Mouse (Mus musculus) cerebellum, adult (tissue): ENCODE results near the gene Elovl5.
A peak's percentile ranks its signal among the peaks of the same experiment; 100 is the strongest.

Experiments used
- ATAC-seq: cut with Nextera tagmentation; 2 replicates; pipeline ENCODE4 v1.9.2; 2017; ENCODE audit warnings: mild to moderate bottlenecking, moderate library complexity, mixed read lengths; ENCODE audit not compliant: insufficient number of reproducible peaks, low FRiP score, low TSS enrichment

The Elovl5 gene

GRCm38 (mm10) chr9:77917074-77917621 lies at the start of gene Elovl5:
Elovl5 (plus strand) TSS chr9:77917364.
- ATAC-seq = peak; percentile 93

DNA sequence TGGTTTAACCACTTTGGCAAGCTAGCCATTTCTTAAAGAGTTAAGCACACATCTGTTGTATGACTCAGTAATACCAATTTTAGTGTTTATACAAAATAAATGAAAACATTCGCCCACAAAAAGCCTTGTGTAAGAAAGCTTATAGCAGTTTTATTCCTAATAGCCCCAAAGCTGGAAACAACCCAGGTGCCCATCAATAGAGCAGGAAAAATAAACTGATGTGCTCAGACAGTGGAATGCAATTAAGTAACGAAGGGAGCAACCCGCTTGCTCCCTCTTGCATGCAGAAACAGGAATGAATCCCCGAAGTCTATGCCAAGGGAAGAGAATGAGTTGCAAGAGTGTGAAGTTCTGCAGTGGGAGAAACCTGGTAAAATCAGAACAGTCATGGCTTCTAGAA lies 25.7 kb upstream of the Elovl5 start:
- ATAC-seq = no peak

DNA sequence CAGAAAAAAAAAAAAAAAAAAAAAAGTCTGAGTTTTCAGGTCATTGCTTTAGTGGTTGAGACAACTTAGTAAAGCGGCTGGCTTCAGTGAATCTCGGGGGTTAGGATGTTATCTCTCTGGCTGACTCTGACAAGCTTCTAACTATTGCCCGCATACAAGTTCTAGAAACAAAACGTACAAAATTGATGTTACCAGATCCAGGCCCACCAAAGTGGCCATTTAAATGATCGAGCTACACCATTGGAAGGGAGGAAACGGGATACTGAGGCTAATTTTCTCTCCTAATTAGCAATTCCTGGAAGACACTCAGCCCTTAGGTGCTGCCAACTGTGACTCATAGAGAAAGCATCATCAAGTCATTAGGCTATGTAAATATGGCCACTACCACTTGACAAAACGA lies 18.6 kb upstream of the Elovl5 start:
- no peak for ATAC-seq

DNA sequence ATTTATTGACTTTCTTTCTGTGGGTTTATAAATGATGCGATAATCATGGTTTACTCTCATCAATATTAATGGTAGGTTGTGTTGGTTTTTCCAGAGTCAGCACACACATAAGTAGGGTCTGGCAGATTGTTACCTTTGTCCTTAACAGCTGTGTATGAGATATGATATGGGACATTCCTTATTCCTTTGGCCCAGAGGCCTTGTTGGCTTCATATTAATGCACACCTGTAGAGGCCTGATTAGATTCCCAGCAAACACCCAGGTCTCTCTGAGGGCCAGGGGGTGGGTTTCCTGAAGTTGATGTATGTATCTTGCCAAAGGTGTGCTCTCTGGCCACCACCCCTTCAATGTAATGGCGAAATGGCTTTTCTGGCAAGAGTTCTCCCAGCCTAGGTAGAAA lies 13.0 kb upstream of the Elovl5 start:
- ATAC-seq = no peak

DNA sequence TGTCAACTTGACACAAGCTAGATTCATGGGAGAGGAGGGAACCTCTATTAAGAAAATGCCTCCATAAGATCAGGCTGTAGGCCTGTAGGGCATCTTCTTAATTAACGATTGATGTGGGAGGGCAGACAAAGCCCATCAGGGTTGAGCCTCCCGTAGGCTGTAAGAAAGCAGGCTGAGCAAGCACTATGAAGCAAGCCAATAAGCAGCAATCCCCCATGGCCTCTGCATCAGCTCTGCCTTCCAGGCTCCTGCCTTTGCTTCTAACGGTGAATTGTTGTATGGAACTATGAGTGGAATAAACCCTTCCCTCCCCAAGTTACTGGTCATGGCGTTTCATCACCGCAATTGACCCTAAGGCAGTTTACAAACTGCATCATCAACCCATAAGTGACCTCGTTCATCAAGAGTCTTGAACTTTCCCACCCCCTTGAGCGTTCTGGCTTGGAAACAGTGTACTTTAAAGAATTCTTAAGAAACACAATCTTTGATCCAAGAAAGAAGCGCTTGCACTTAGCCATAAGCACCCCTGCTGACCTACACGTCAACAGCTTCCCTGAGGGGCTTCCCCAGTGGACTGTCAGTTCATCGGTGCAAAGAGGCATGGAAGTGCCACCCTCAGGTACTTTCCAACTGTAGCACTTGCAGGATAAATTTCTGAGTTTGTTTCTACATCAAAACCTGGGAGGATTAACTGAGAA lies 7.4 kb upstream of the Elovl5 start:
- no peak for ATAC-seq

DNA sequence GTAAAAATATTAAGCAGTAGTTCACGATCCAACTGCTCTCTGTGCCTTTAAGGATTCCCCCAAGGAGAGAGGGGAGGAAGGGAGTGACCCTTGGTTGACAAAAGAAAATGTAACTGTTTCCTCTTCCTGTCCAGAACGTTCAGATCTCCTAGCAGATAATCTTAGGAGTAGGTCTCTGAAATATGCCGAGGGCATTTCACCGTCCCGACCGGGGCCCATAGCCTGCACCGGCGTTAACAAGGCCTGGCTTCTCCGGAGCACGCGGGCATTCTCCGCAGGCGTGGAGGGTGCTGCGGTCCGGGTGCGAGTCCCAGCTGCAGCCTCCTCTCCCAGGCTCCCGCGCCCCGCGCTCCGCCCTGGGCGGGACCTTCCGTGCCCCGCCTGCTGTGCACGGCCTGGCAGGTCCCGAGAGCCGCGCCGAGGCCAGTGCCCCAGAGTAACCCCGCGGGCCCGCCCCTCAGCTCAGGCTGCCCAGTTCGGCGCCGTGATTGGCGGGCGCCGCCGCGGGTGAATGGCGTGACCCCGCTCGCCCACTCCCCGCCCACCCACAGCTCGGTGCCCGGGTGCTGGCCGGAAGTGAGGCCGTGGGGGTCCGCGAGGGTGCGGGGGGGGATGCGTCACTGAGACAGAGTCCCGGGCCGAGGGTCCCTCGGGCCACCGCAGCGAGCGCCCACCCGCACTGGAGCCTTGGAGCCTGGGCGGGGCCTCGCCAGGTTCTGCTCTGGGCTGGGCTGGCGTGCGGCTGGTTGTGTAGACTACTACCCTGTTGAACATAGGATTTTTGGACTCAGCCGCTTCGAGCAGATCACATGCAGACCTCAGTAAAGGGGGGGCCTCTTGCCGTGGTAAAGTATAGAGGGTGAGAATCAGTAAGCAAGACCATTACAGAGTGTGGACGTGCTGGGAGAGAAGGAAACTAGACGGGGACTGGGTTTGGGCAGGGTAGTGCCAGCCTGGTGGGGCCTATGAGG lies 6.6 kb upstream of the Elovl5 start:
- ATAC-seq = peak; percentile 96

DNA sequence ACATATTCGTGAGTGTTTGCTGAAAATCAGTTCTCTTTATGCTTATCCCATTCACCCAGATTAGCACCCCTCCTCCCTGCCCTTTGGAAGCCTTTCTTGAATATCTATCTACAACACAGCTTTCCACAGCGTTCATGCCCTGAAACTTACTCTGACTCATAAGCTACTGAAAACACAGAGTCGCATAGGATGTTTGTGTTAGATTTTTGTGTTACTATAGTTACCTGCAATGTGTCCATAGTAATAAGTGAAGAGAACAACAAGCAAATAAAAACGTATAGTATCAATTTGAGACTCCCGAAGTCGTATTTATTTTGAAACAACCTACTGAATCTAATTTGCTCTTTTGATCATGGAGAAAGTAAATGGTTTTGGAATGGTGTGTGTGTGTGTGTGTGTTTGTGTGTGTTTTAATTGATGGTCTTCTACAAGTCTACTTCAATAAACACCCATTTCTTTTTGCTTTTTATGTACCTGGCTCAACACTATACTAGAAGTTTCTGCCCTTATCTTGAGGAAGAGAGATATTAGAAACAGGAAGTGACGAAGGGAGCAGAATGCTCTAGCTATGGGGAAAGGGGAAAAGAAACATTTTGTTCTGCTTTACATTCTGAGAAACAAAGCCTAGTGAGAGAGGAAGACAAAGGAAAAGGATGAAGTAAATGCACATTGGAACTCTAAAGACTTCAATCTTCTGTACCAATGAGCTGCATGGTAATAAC lies 5.5 kb upstream of the Elovl5 start:
- ATAC-seq = no peak

DNA sequence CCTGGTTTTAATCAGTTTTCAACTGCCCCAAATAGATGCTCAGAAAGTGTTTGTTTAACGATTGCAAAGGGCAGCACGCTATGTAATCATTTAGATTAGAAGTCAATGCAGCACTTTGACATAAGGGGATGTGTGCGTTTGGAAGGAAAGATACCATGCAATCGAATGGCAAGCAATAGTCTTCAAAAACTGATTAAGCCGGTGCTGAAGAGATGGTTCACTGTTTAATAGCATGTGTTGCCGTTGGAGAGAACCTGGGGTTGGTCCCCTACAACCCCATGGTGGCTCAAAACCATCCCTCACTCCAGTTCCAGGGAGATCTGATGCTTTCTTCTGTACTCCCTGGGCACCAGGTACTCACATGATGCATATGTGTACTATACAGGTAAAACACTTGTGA lies 4.9 kb upstream of the Elovl5 start:
- no peak for ATAC-seq

DNA sequence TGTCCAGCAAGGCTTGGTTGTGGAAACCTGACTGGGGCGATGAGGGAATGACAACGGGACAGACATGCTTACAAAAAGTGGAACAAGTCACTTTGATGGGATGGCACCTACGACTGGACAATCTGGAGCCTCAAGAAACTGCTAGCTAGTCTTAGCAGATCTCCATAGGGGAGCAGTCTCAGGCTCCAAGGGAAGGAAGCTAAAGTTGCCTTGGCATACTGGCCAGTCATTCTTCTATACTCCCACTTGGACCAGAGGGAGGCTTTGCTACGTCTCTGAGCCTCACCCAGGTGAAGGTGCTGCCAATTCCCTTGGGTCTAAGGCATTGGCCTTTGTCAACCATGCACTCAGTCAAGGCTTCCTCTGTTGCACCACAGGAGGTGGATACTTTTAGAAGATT lies 2.5 kb upstream of the Elovl5 start:
- no peak for ATAC-seq

DNA sequence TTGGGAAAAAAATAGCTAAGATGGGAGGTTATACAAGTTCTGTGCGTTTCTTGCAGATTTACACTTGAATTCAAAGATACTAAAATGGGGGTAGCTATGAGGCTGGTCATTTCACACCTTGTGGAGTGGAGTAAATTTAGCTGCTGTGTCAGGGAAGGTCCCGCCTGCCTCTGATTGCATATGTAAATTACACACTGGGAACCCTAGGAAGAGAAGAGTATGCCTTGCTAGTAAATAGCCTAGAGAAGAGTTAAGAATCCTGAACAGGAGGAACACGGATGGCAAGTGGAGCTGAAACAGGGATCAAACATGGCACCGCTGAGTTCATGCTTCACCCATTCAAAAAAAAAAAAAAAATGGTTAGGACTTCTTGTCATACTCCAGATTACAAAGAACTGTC lies 1.4 kb upstream of the Elovl5 start:
- ATAC-seq = no peak

DNA sequence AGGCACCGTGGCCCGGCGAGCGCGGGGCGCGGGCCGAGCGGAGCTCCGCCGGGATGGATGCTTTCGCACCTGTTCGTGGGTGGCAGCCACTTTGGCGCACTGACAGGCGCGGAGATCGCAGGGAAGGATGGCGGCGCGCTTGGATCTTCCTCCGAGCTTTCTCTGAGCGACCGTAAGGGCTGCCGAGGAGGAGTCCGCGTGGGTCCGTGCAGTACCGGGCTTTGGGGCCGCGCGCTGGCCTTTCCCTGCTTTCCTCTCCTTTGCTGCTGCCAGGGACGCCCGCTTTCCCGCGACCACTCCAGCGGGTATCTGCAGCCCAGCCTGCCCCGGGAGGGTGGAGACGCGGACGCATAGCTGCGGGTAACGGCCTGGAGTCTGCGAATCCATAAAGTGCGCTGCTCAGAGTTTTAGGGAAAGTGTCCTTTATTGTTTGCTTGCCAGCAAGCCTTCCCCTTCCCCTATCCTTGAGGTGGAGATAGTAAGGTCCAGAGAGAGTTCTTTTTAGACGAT lies 513 bp downstream of the Elovl5 start:
- ATAC-seq = peak; percentile 54; the same call in 1 of the 2 replicates

- ATAC-seq = no peak
Measured at GRCm38 (mm10) chr9:77918211-77918610, 1.0 kb downstream of the Elovl5 start.

DNA sequence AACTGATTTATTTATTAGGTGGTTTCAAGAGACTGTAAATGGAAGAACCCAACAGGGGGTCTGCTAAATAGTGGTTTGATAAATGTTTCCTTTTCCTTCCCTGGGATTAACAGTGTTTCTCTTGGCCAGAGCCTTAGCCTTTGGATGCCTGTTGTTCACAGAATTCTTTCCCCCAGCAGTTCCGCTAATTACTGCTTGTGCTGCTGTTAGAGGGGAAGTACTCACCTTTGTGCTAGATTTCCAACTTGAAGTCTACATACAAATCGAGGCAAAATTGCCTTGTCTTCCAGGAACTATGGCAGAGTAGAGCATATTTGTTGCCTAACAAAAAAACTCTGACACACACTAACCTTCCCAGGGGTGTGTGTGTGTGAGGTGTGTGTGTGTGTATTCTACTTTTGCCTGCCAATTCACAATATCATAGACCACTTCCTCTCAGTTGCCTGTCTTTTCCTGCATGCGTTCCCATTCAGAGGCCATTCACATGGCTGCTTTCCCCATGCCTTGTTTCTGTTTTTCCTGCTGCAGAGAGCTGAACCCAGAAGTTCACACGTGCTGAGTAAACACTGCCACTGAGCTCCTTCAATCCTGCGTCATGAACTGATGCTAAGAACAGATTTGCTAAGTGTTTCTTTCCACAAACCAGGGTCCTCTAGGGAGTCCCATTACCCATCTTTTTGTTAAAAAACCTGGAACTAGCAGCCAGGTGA lies 2.0 kb downstream of the Elovl5 start:
- no peak for ATAC-seq

DNA sequence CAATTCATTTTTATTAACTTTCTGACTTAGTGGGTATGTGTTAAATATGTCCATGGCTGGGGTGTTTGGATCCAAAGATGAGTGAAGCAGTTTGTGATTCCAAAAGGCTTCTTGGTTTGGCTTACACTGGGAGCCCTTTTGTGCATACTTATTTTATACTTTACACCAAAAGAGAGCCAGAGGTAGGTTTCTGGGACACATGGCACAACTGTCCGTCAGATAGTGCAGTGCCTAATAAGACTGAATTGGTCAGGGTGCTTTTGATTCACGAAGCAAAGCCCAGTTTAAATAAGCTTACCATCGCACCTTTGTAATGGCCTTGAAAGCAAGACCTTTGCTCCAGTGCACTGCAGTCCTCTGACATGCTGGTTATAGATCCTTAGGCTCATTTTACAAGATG lies 3.3 kb downstream of the Elovl5 start:
- no peak for ATAC-seq

GRCm38 (mm10) chr9:77921366-77922260 lies 4.4 kb downstream of the Elovl5 start:
- no peak for ATAC-seq

- no peak for ATAC-seq
Measured at GRCm38 (mm10) chr9:77923774-77924173, 6.6 kb downstream of the Elovl5 start.

DNA sequence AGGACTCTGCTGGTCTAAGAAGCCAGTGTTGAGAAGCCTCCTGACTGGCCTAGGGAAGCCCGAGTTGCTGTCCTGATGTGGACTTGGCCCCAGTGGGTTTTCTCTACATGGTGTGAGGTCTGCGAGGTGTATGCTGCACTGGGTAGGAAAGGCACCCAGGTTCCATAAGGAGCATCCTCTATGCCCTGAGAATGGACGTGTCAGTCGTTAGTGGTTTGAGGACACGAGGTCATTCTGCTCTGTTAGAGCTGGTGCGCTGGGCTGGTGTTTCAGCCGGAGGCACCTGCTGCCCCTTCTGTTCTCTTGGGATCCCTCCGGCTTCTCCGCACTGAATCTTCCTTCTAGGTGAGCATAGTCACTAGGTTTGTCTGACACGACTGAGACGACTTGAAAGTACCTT lies 7.0 kb downstream of the Elovl5 start:
- ATAC-seq = 0 out of 2 replicates have a peak, but pooled peaks have one; percentile 7

- no peak for ATAC-seq
Measured at GRCm38 (mm10) chr9:77926151-77926550, 9.0 kb downstream of the Elovl5 start.

DNA sequence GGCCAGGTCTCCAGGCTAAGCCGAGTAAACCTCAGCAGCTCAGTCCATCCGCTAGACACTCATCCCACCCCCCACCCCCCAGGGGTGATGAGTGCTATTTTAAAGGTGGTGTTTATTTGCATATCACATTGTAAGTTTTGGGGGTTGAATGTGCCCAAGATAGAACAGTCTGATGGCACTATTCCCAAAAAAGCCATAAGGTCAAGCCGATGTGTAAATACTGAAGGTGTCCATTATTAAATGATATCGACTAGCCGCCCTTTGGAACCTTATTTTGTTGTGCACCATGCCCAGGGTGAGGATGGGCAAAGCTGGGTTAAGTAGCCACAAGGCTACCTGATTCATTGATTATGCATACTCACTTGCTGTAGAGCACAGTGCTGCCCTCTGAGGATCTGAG lies 9.7 kb downstream of the Elovl5 start:
- no peak for ATAC-seq
